Mouse (Mus musculus): ENCODE data around the gene Etfa. TPM values are rescaled to one million over a fixed set of nuclear protein-coding genes. Genes with fewer than 3 reads are reported as not detected.

Gene Etfa
- polyA plus RNA-seq, 1 experiment from 2014 or later: 396 TPM

DNA sequence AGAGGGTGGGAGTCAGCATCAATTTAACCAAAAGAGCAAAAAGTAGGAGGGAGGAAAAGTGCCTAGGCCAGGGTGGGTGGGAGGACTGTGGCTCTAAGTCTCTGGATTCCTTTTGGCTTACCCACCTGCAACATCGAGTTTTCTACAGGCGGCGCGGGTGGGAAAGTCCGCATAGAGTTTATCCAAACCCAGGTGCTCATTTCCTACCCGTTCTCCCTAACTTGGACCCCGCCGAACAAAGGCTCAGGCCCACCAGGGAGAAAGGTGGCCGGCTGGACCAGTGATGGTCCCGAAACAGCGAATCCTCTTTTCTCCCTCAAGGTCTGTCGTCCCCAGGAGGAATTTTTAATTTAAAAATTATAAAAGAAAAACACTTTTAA lies 28.3 kb upstream of the Etfa start:
- Histone ChIP-seq H3K9ac (ENCODE audit: low read length) (no peak overlapping the region), H3K4me2 (ENCODE audit: low read length) (peak overlapping the region; percentile 83), H3K9me3 (ENCODE audit: control insufficient read depth, low read length) (no peaks in the 10 kb centered on the region), H3K4me3 (ENCODE audit: control insufficient read depth in 1 of 2, insufficient read depth in 1 of 2, low read depth in 1 of 2, low read length in 2 of 2) (peak overlapping the region; percentile 31 to 48), H3K36me3 (ENCODE audit: control insufficient read depth, insufficient read depth, low read length) (no peaks in the 10 kb centered on the region), H3K27me3 (ENCODE audit: control insufficient read depth, insufficient read depth, low read length) (peaks cover 89% of the 10 kb centered on the region), H3K4me1 (ENCODE audit: control insufficient read depth in 2 of 2, insufficient read depth in 2 of 2, low read length in 2 of 2) (peaks cover 9 to 29% of the 10 kb centered on the region in 2 experiments; a peak in 3 of 4 replicates), H3K27ac (replicated peaks in 1 of 2; ENCODE audit: control insufficient read depth in 1 of 2, insufficient read depth in 1 of 2, low read depth in 2 of 2, low read length in 2 of 2) (no peak overlapping the region)
- ATAC-seq (ENCODE audit: insufficient number of reproducible peaks, insufficient read depth, low FRiP score, low read depth): no peak
- 3% methylated on average over 12 of the region's 12 CpGs for WGBS

- H3K4me1 ChIP-seq (ENCODE audit: control insufficient read depth in 2 of 2, insufficient read depth in 2 of 2, low read length in 2 of 2): peaks cover 5 to 27% of the 10 kb centered on the region in 2 experiments; a peak in 3 of 4 replicates
- peak overlapping the region in 1 of 2 experiments; percentile 48; a peak in 2 of 4 replicates for H3K4me3 ChIP-seq (ENCODE audit: control insufficient read depth in 1 of 2, insufficient read depth in 1 of 2, low read depth in 1 of 2, low read length in 2 of 2)
- H3K9me3 ChIP-seq (ENCODE audit: control insufficient read depth, low read length): no peaks in the 10 kb centered on the region
- 3% methylated on average over 31 of the region's 31 CpGs for WGBS
- peak overlapping the region; percentile 83 for H3K4me2 ChIP-seq (ENCODE audit: low read length)
- H3K36me3 ChIP-seq (ENCODE audit: control insufficient read depth, insufficient read depth, low read length): no peaks in the 10 kb centered on the region
- H3K27ac ChIP-seq (replicated peaks in 1 of 2; ENCODE audit: control insufficient read depth in 1 of 2, insufficient read depth in 1 of 2, low read depth in 2 of 2, low read length in 2 of 2): no peak overlapping the region
- peaks cover 86% of the 10 kb centered on the region for H3K27me3 ChIP-seq (ENCODE audit: control insufficient read depth, insufficient read depth, low read length)
- no peak for ATAC-seq (ENCODE audit: insufficient number of reproducible peaks, insufficient read depth, low FRiP score, low read depth)
- no peak overlapping the region for H3K9ac ChIP-seq (ENCODE audit: low read length)
Measured at GRCm38 (mm10) chr9:55539661-55540390, 27.8 kb upstream of the Etfa start.

GRCm38 (mm10) chr9:55539006-55539405 lies 27.0 kb upstream of the Etfa start:
- 9% methylated on average over 1 of the region's 1 CpGs for WGBS
- no peaks in the 10 kb centered on the region for H3K9me3 ChIP-seq (ENCODE audit: control insufficient read depth, low read length)
- H3K4me3 ChIP-seq (ENCODE audit: control insufficient read depth in 1 of 2, insufficient read depth in 1 of 2, low read depth in 1 of 2, low read length in 2 of 2): no peak overlapping the region
- H3K4me2 ChIP-seq (ENCODE audit: low read length): no peak overlapping the region
- peaks cover 78% of the 10 kb centered on the region for H3K27me3 ChIP-seq (ENCODE audit: control insufficient read depth, insufficient read depth, low read length)
- H3K4me1 ChIP-seq (ENCODE audit: control insufficient read depth in 2 of 2, insufficient read depth in 2 of 2, low read length in 2 of 2): peaks cover 5 to 21% of the 10 kb centered on the region in 2 experiments; a peak in 3 of 4 replicates
- ATAC-seq (ENCODE audit: insufficient number of reproducible peaks, insufficient read depth, low FRiP score, low read depth): no peak
- no peaks in the 10 kb centered on the region for H3K36me3 ChIP-seq (ENCODE audit: control insufficient read depth, insufficient read depth, low read length)
- no peak overlapping the region for H3K27ac ChIP-seq (replicated peaks in 1 of 2; ENCODE audit: control insufficient read depth in 1 of 2, insufficient read depth in 1 of 2, low read depth in 2 of 2, low read length in 2 of 2)
- no peak overlapping the region for H3K9ac ChIP-seq (ENCODE audit: low read length)

GRCm38 (mm10) chr9:55538377-55538776 lies 26.3 kb upstream of the Etfa start, which contains the start of gene Isl2:
Gene Isl2, plus strand, starts transcription at chr9:55538672.
- Histone ChIP-seq H3K4me1 (ENCODE audit: control insufficient read depth in 2 of 2, insufficient read depth in 2 of 2, low read length in 2 of 2) (peaks cover 5 to 16% of the 10 kb centered on the region in 2 experiments; a peak in 3 of 4 replicates), H3K36me3 (ENCODE audit: control insufficient read depth, insufficient read depth, low read length) (no peaks in the 10 kb centered on the region), H3K4me3 (ENCODE audit: control insufficient read depth in 1 of 2, insufficient read depth in 1 of 2, low read depth in 1 of 2, low read length in 2 of 2) (peak within 1 kb of the TSS in 1 of 2 experiments; percentile 9; a peak in 1 of 4 replicates), H3K4me2 (ENCODE audit: low read length) (no peak within 1 kb of the TSS), H3K9me3 (ENCODE audit: control insufficient read depth, low read length) (no peaks in the 10 kb centered on the region), H3K27ac (replicated peaks in 1 of 2; ENCODE audit: control insufficient read depth in 1 of 2, insufficient read depth in 1 of 2, low read depth in 2 of 2, low read length in 2 of 2) (no peak within 1 kb of the TSS), H3K9ac (ENCODE audit: low read length) (no peak within 1 kb of the TSS), H3K27me3 (ENCODE audit: control insufficient read depth, insufficient read depth, low read length) (peaks cover 72% of the 10 kb centered on the region)
- no peak for ATAC-seq (ENCODE audit: insufficient number of reproducible peaks, insufficient read depth, low FRiP score, low read depth)
- WGBS: 4% methylated on average over 4 of the region's 4 CpGs

GRCm38 (mm10) chr9:55535907-55536306 lies 23.9 kb upstream of the Etfa start:
- H3K9me3 ChIP-seq (ENCODE audit: control insufficient read depth, low read length): no peaks in the 10 kb centered on the region
- H3K4me3 ChIP-seq (ENCODE audit: control insufficient read depth in 1 of 2, insufficient read depth in 1 of 2, low read depth in 1 of 2, low read length in 2 of 2): no peak overlapping the region
- H3K4me1 ChIP-seq (ENCODE audit: control insufficient read depth in 2 of 2, insufficient read depth in 2 of 2, low read length in 2 of 2): peaks cover 0 to under 1% of the 10 kb centered on the region in 2 experiments; a peak in 2 of 4 replicates
- peaks cover 49% of the 10 kb centered on the region for H3K27me3 ChIP-seq (ENCODE audit: control insufficient read depth, insufficient read depth, low read length)
- H3K9ac ChIP-seq (ENCODE audit: low read length): no peak overlapping the region
- H3K27ac ChIP-seq (replicated peaks in 1 of 2; ENCODE audit: control insufficient read depth in 1 of 2, insufficient read depth in 1 of 2, low read depth in 2 of 2, low read length in 2 of 2): no peak overlapping the region
- H3K36me3 ChIP-seq (ENCODE audit: control insufficient read depth, insufficient read depth, low read length): no peaks in the 10 kb centered on the region
- ATAC-seq (ENCODE audit: insufficient number of reproducible peaks, insufficient read depth, low FRiP score, low read depth): no peak
- H3K4me2 ChIP-seq (ENCODE audit: low read length): no peak overlapping the region
- whole genome bisulfite sequencing: 20% methylated on average over 3 of the region's 3 CpGs

GRCm38 (mm10) chr9:55525716-55526115 lies 13.7 kb upstream of the Etfa start:
- H3K36me3 ChIP-seq (ENCODE audit: control insufficient read depth, insufficient read depth, low read length): no peaks in the 10 kb centered on the region
- H3K9ac ChIP-seq (ENCODE audit: low read length): no peak overlapping the region
- ATAC-seq (ENCODE audit: insufficient number of reproducible peaks, insufficient read depth, low FRiP score, low read depth): no peak
- no peak overlapping the region for H3K27ac ChIP-seq (replicated peaks in 1 of 2; ENCODE audit: control insufficient read depth in 1 of 2, insufficient read depth in 1 of 2, low read depth in 2 of 2, low read length in 2 of 2)
- H3K4me2 ChIP-seq (ENCODE audit: low read length): no peak overlapping the region
- 44% methylated on average over 4 of the region's 4 CpGs for WGBS
- no peaks in the 10 kb centered on the region for H3K9me3 ChIP-seq (ENCODE audit: control insufficient read depth, low read length)
- no peaks in the 10 kb centered on the region for H3K4me1 ChIP-seq (ENCODE audit: control insufficient read depth in 2 of 2, insufficient read depth in 2 of 2, low read length in 2 of 2)
- H3K27me3 ChIP-seq (ENCODE audit: control insufficient read depth, insufficient read depth, low read length): peaks cover 3% of the 10 kb centered on the region; the same call in 1 of the 2 replicates
- no peak overlapping the region for H3K4me3 ChIP-seq (ENCODE audit: control insufficient read depth in 1 of 2, insufficient read depth in 1 of 2, low read depth in 1 of 2, low read length in 2 of 2)

- Histone ChIP-seq H3K9ac (ENCODE audit: low read length) (peak overlapping the region; percentile 97), H3K4me2 (ENCODE audit: low read length) (peak overlapping the region; percentile 82), H3K4me3 (ENCODE audit: control insufficient read depth in 1 of 2, insufficient read depth in 1 of 2, low read depth in 1 of 2, low read length in 2 of 2) (peak overlapping the region; percentile 80 to 95), H3K4me1 (ENCODE audit: control insufficient read depth in 2 of 2, insufficient read depth in 2 of 2, low read length in 2 of 2) (peaks cover 0 to 16% of the 10 kb centered on the region in 2 experiments; a peak in 1 of 4 replicates), H3K27ac (replicated peaks in 1 of 2; ENCODE audit: control insufficient read depth in 1 of 2, insufficient read depth in 1 of 2, low read depth in 2 of 2, low read length in 2 of 2) (peak overlapping the region; percentile 78 to 95), H3K9me3 (ENCODE audit: control insufficient read depth, low read length) (no peaks in the 10 kb centered on the region), H3K27me3 (ENCODE audit: control insufficient read depth, insufficient read depth, low read length) (peaks cover 10% of the 10 kb centered on the region; the same call in 1 of the 2 replicates), H3K36me3 (ENCODE audit: control insufficient read depth, insufficient read depth, low read length) (0 out of 2 replicates have a peak, but pooled peaks cover 5% of the 10 kb centered on the region)
- under 1% methylated on average over 30 of the region's 32 CpGs for WGBS
- ATAC-seq (ENCODE audit: insufficient number of reproducible peaks, insufficient read depth, low FRiP score, low read depth): peak; percentile 70
Measured at GRCm38 (mm10) chr9:55511521-55511993, 486 bp downstream of the Etfa start.
